8 mouse cellular contexts compared by ENCODE assay signal in the genomic region with DNA sequence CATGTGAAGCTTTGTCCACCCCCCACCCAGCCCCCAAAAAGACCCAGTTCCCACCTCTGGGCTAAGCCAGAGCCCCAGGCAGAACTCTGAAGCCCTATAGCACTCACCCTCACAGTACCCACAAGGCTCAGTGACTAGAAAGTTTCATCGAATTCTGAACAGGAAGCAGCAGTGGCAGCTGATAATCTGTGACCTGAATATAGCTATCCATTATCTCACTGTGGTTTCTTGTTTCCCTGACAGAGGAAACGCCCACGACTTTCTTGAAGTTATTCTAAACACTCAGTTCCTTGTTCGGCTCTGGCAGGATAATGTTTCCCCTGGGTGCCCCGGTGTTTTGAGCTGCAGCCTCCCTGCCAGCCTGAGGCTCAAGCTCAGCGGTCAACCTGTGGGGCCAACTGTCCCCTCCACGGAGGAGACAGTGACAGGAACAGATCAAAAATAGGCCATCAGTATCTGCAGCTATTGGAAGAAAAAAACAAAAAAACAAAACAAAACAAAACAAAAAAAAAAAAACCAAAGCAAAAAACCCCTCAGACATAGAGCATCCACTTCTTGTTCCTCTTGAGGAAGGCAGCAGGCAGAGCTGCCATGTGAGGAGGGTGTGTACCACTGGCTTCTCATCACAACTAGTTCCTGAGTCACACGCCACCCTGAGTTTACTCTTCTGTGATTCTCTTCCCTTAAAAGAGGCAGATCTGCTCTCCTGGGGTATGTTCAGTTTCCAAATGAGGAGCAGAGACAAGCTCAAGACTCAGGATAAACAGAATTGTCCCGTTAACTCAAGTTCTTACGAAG. TPM values are rescaled to one million over a fixed set of nuclear protein-coding genes. Genes with fewer than 3 reads are reported as not detected.
DNase-seq lines count a peak whose midpoint lies in the region; ATAC-seq lines count a peak whose summit lies in the region.

No protein-coding gene starts in this region.

- peak; percentile 60 for DNase-seq in layer of hippocampus, adult 9-11 months
- no peak for DNase-seq in layer of hippocampus, postnatal 36 days
- DNase-seq in embryo, embryonic 11 days = peak; percentile 70
- DNase-seq in lung, postnatal 10 days = peak; percentile 77
- DNase-seq in right cerebral cortex, postnatal 25 days = no peak
- no peak for DNase-seq in ovary, adult 18-20 months (ENCODE audit: low spot score)

- H3K27me3 ChIP-seq in intestine, embryonic 16.5 days (replicated peaks; ENCODE audit: control insufficient read depth, insufficient read depth, low read length) = no peaks in the 10 kb centered on the region
- H3K27me3 ChIP-seq in stomach, embryonic 16.5 days (ENCODE audit: control insufficient read depth, insufficient read depth, low read length) = no peaks in the 10 kb centered on the region

- peaks cover 10% of the 10 kb centered on the region for H3K4me1 ChIP-seq in intestine, embryonic 16.5 days (ENCODE audit: control insufficient read depth, insufficient read depth, low read length)
- H3K4me1 ChIP-seq in stomach, embryonic 16.5 days (ENCODE audit: control insufficient read depth, insufficient read depth, low read length) = peaks cover 11% of the 10 kb centered on the region

- no peaks in the 10 kb centered on the region for H3K9me3 ChIP-seq in intestine, embryonic 16.5 days (ENCODE audit: control insufficient read depth, low read length)
- no peaks in the 10 kb centered on the region for H3K9me3 ChIP-seq in stomach, embryonic 16.5 days (replicated peaks; ENCODE audit: control insufficient read depth, low read length)

- peak overlapping the region; percentile 29; the same call in 1 of the 2 replicates for H3K4me2 ChIP-seq in intestine, embryonic 16.5 days (ENCODE audit: low read depth, low read length)
- H3K4me2 ChIP-seq in stomach, embryonic 16.5 days (ENCODE audit: low read depth, low read length) = peak overlapping the region; percentile 37

- peak overlapping the region; percentile 49 for H3K9ac ChIP-seq in intestine, embryonic 16.5 days (ENCODE audit: low read depth, low read length)
- 0 out of 2 replicates have a peak overlapping the region, but pooled peaks have one; percentile 43 for H3K9ac ChIP-seq in stomach, embryonic 16.5 days (ENCODE audit: low read length)

- peak; percentile 87 for ATAC-seq in intestine, embryonic 16.5 days
- ATAC-seq in stomach, embryonic 16.5 days (ENCODE audit: insufficient read depth, low FRiP score) = peak; percentile 76

- peak overlapping the region; percentile 71 for H3K27ac ChIP-seq in intestine, embryonic 16.5 days (ENCODE audit: low read length)
- H3K27ac ChIP-seq in stomach, embryonic 16.5 days (ENCODE audit: low read length) = peak overlapping the region; percentile 77

- WGBS in intestine, embryonic 16.5 days = 21% methylated on average over 10 of the region's 10 CpGs
- WGBS in stomach, embryonic 16.5 days = 22% methylated on average over 10 of the region's 10 CpGs

- H3K36me3 ChIP-seq in intestine, embryonic 16.5 days (ENCODE audit: control insufficient read depth, insufficient read depth, low read length) = no peaks in the 10 kb centered on the region
- no peaks in the 10 kb centered on the region for H3K36me3 ChIP-seq in stomach, embryonic 16.5 days (ENCODE audit: control insufficient read depth, insufficient read depth, low read length)

- peak overlapping the region; percentile 9; the same call in 1 of the 2 replicates for H3K4me3 ChIP-seq in intestine, embryonic 16.5 days (ENCODE audit: low read length)
- H3K4me3 ChIP-seq in stomach, embryonic 16.5 days (replicated peaks; ENCODE audit: low read length) = no peak overlapping the region

RNA-seq across cellular contexts. Expression of gene Vcl, which starts 43.9 kb away (rescaled TPM):
- 10 to 100 TPM; 30.5 to 36.1 TPM for total RNA-seq in layer of hippocampus, postnatal 36 days (2021)
- polyA plus RNA-seq in intestine, embryonic 16.5 days (2015; fragmentation: Nextera tagmentation; extraction: Ambion mirVana) = 51.5 and 56.0 TPM in 2 replicates
- 108 and 116 TPM in 2 replicates for polyA plus RNA-seq in stomach, embryonic 16.5 days (2015; fragmentation: Nextera tagmentation; extraction: Ambion mirVana)

RNA-seq across cellular contexts. Expression of gene Plau, which starts 48.8 kb away (rescaled TPM):
- 1 to 10 TPM; 4.2 to 4.3 TPM for total RNA-seq in layer of hippocampus, postnatal 36 days (2021)
- polyA plus RNA-seq in intestine, embryonic 16.5 days (2015; fragmentation: Nextera tagmentation; extraction: Ambion mirVana) = 2.7 and 2.9 TPM in 2 replicates
- 1.9 and 2.8 TPM in 2 replicates for polyA plus RNA-seq in stomach, embryonic 16.5 days (2015; fragmentation: Nextera tagmentation; extraction: Ambion mirVana)

Comparison
In these comparisons a context has a peak if more than half of its experiments do, and no peak if none do; other contexts are left out.
1. DNase-seq: peak in layer of hippocampus, adult 9-11 months (single experiment), embryo, embryonic 11 days (single experiment) and lung, postnatal 10 days (single experiment); none in layer of hippocampus, postnatal 36 days (0 of 2), right cerebral cortex, postnatal 25 days (single experiment) and ovary, adult 18-20 months (single experiment).